Mouse (Mus musculus) kidney, adult 2 months (tissue): ENCODE results near the gene Duox1.

Experiments used
- CTCF ChIP-seq: fragments of 200-500 bp; conservative IDR thresholded peaks from 2 replicates; pipeline ENCODE4 v1.5.1; 2011; ENCODE audit warnings: low read depth, mild to moderate bottlenecking, control low read depth, low read length, moderate library complexity, mixed read lengths; ENCODE audit not compliant: insufficient read depth, insufficient read length
- POLR2A ChIP-seq: fragments of 200-500 bp; IDR thresholded peaks from one replicate; pipeline ENCODE4 v1.6.1; 2011; ENCODE audit warnings: low read depth, low read length, control low read depth

DNA sequence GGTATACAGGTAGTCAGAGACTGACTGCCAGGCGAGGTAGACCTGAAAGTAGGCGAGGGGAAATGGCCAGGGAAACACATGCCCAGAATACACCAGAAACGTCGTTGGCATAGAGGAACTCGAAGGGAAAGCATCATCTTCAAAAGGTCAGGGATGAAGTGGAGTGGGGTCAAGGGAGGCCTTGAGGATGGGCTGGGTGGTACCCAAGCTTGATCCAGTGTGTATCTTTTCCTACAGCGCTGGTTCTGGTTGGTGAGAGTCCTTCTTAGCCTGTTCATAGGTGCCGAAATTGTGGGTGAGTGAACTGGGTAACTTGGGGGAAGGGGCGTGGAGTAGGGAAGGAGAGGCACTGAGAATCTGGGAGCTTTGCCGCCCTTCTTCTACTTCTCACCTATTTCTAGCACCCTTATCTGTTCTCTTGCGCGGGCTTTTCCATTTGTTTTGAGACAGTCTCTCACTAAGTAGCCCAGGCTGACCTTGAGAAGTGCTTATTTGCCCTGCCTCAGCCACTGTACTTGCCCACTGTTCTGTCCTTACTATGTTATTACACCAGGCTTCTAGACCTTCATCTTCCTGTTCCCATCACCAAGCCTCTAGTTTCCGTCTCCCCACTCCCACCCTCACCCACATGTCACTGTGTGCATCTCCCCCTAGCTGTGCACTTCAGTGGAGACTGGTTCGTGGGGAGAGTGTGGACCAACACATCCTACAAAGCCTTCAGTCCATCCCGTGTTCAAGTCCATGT is 15.4 kb upstream of the Duox1 start:
- TF ChIP-seq CTCF (no peak), POLR2A (no peak)
